Mouse (Mus musculus) liver, embryonic 11.5 days (tissue): ENCODE data around the gene Cep44. TPM values are rescaled to one million over a fixed set of nuclear protein-coding genes. Genes with fewer than 3 reads are reported as not detected.

Experiments
- ATAC-seq: fragments of 200-750 bp; cut with Nextera tagmentation; replicated peaks from 2 replicates; pipeline ENCODE4 v1.8.0; 2017; ENCODE audit warnings: moderate number of reproducible peaks, mild to moderate bottlenecking, moderate TSS enrichment, moderate library complexity; ENCODE audit not compliant: low FRiP score
- DNase-seq: peaks from one replicate; pipeline ENCODE4 v3.0.0-alpha.2; 2017; ENCODE audit warnings: low spot score
- H3K27ac ChIP-seq: fragments of 300-500 bp; sonication (generic); 2 replicates; pipeline ENCODE4 v1.5.1; 2014; ENCODE audit warnings: mild to moderate bottlenecking, low read depth, low read length, control low read depth
- H3K27me3 ChIP-seq: fragments of 300-500 bp; sonication (generic); replicated peaks from 2 replicates; pipeline ENCODE4 v1.6.1; 2014; ENCODE audit warnings: low read length, mixed read lengths; ENCODE audit not compliant: control insufficient read depth, insufficient read depth
- H3K36me3 ChIP-seq: fragments of 300-500 bp; sonication (generic); 2 replicates; pipeline ENCODE4 v1.6.1; 2014; ENCODE audit warnings: mild to moderate bottlenecking, low read length, moderate library complexity, mixed read lengths; ENCODE audit not compliant: control insufficient read depth, insufficient read depth
- H3K4me1 ChIP-seq: fragments of 300-500 bp; sonication (generic); replicated peaks from 2 replicates; pipeline ENCODE4 v1.6.1; 2014; ENCODE audit warnings: low read length, mixed read lengths; ENCODE audit not compliant: control insufficient read depth, insufficient read depth
- H3K4me2 ChIP-seq: fragments of 300-500 bp; sonication (generic); 2 replicates; pipeline ENCODE4 v1.6.1; 2014; ENCODE audit warnings: mild to moderate bottlenecking, control low read depth, moderate library complexity
- H3K4me3 ChIP-seq: fragments of 300-500 bp; sonication (generic); 2 replicates; pipeline ENCODE4 v1.5.1; 2014; ENCODE audit warnings: low read depth, low read length, control low read depth
- H3K9ac ChIP-seq: fragments of 300-500 bp; sonication (generic); 2 replicates; pipeline ENCODE4 v1.6.1; 2014; ENCODE audit warnings: low read depth, low read length, control low read depth
- H3K9me3 ChIP-seq: fragments of 300-500 bp; sonication (generic); 2 replicates; pipeline ENCODE4 v1.6.1; 2016; ENCODE audit warnings: low read length, inconsistent platforms, mixed read lengths; ENCODE audit not compliant: control insufficient read depth
- WGBS: fragments of 180-500 bp; shearing (Covaris S2); extraction: QIAGEN DNeasy Blood & Tissue Kit; methylation state at CpG from one replicate; pipeline ENCODE4 v1.1.7; 2014; 5-methylcytosine and 5-hydroxymethylcytosine counted together
- polyA plus RNA-seq: library from polyadenylated mRNA; unstranded; fragments of >200 nt; fragmentation: Nextera tagmentation; extraction: Ambion mirVana; gene quantifications from 2 replicates; pipeline ENCODE4 v1.2.1, GENCODE M21; 2014

Gene Cep44
- 40.9 and 41.2 TPM in 2 replicates for polyA plus RNA-seq

DNA sequence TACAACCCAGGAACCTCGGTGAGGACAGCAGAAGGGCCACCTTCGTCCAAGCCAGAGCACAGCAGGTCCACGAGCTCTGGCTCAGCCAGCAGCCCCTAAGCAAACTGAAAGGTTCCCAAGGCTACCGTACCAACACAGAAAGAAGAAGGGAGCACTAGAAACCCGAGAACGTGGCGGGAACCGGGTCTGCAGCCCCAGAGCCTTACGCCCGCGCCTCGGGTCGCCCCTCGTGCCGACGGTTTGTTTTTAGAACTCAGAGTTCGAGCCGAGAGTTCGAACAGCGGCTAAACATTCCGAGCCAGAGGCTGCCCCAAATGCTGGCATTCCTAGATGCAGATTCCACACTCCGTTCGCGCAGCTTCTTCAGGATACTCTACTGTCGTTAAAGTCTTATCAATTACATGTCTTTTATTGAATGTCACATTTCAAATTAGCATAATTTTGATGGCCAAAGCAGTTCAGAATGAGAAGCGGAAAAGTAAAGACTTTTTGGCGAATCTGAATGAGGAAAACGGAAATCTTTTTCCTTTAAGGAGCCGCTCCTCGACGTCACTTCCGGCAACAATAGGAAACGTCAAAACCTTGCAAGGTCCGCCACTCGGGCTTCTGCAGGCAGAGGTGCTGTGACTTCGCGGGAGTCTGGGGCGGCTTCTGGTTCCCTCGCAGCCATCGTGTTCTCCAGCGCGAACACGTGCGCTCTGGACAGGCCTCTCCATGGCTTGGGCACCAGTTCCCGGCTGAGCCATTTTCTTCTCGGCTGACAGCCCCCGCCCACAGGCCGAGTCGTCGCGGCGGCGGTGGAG is at the start of gene Cep44, which contains the start of gene Fbxo8:
Gene Cep44 (minus strand): TSS at position 490 of the 803 bp plus-strand sequence.
Gene Fbxo8 (plus strand): TSS at position 533 of the 803 bp plus-strand sequence.
- peak; percentile 83 for ATAC-seq
- WGBS: under 1% methylated on average over 53 of the region's 53 CpGs
- Histone ChIP-seq H3K36me3 (no peaks in the 10 kb centered on the region; the same call in 1 of the 2 replicates), H3K9ac (peak within 1 kb of the TSS; percentile 68), H3K27ac (peak within 1 kb of the TSS; percentile 29), H3K4me2 (peak within 1 kb of the TSS; percentile 87), H3K27me3 (no peaks in the 10 kb centered on the region), H3K9me3 (no peaks in the 10 kb centered on the region), H3K4me1 (peaks cover 11% of the 10 kb centered on the region), H3K4me3 (peak within 1 kb of the TSS; percentile 84)
- DNase-seq: peak; percentile 80

DNA sequence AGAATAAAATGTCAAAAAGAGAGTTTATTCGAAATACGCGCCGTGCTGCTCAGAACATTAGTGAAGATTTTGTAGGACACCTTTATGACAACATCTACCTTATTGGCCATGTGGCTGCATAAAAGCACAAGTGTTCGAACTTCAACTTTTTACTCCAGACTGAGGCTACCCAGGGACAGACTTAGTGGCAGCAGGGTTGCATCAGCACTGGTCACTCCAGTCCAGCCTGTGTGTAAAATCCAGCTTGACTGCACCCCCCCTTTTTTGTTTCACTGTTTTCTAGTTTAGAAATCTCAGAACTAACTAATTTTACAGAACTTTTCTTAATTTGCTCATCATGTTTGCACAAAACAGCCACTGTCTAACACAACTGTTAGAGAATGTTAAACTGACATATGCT is 40.7 kb upstream of the Cep44 start:
- DNase-seq: no peak
- Histone ChIP-seq H3K36me3 (no peaks in the 10 kb centered on the region; the same call in 1 of the 2 replicates), H3K27me3 (no peaks in the 10 kb centered on the region), H3K4me3 (no peak overlapping the region), H3K27ac (no peak overlapping the region), H3K4me1 (no peaks in the 10 kb centered on the region), H3K4me2 (no peak overlapping the region), H3K9ac (no peak overlapping the region), H3K9me3 (no peaks in the 10 kb centered on the region)
- 91% methylated on average over 5 of the region's 5 CpGs for WGBS
- ATAC-seq: no peak

DNA sequence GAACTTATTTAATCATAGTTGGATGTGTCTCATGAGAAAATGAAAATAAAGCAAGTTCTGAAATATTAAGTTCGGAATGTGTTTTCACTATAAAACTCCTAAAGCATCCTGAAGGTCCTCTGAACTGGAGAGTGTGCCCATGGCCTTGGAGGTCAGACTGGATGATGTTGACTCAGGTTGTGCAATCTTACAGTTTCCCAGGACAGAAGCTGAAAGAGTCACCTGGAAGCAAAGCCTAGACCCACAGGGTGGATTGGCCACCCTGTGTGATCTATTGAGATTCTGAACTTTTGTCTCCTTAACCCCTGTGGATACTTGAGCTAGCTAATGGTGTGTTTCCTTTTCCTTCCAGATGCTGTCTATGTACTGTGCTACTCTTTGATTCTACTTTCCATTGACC is 40.2 kb upstream of the Cep44 start:
- ATAC-seq (peak; percentile 63; the same call in 1 of the 2 replicates), DNase-seq (no peak)
- Histone ChIP-seq H3K27ac (no peak overlapping the region), H3K4me1 (no peaks in the 10 kb centered on the region), H3K36me3 (no peaks in the 10 kb centered on the region; the same call in 1 of the 2 replicates), H3K27me3 (no peaks in the 10 kb centered on the region), H3K9me3 (no peaks in the 10 kb centered on the region), H3K4me2 (no peak overlapping the region), H3K9ac (no peak overlapping the region), H3K4me3 (no peak overlapping the region)
- WGBS: 91% methylated on average over 1 of the region's 1 CpGs

GRCm38 (mm10) chr8:56589004-56589403 is 38.2 kb upstream of the Cep44 start:
- H3K36me3 ChIP-seq: no peaks in the 10 kb centered on the region; the same call in 1 of the 2 replicates
- no peak for ATAC-seq
- H3K27ac ChIP-seq: no peak overlapping the region
- H3K4me3 ChIP-seq: no peak overlapping the region
- WGBS: 59% methylated on average over 2 of the region's 2 CpGs
- no peaks in the 10 kb centered on the region for H3K27me3 ChIP-seq
- H3K4me1 ChIP-seq: no peaks in the 10 kb centered on the region
- DNase-seq: no peak
- H3K9me3 ChIP-seq: no peaks in the 10 kb centered on the region
- H3K9ac ChIP-seq: no peak overlapping the region
- H3K4me2 ChIP-seq: no peak overlapping the region

DNA sequence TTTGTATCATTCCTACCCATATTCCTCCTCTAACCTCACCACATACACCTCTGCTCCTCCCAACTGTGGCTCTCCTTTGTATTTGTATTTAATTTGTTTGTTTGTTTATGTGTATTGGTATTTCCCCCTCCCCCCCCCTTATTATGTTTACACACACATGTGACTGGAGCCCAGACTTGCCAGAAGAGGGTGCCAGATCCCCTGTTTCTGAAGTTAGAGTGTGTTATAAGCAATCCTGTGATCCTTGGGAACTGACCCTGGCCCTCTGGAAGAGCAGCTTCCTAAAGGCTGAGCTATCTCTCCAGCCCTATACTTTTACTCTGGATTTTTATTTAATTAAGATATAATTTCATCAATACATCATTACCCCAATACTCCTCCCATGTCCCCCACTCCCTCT is 32.0 kb upstream of the Cep44 start:
- Histone ChIP-seq H3K36me3 (no peaks in the 10 kb centered on the region), H3K27me3 (no peaks in the 10 kb centered on the region), H3K4me3 (no peak overlapping the region), H3K9me3 (no peaks in the 10 kb centered on the region), H3K4me1 (no peaks in the 10 kb centered on the region), H3K9ac (no peak overlapping the region), H3K27ac (no peak overlapping the region), H3K4me2 (no peak overlapping the region)
- DNase-seq: no peak
- no peak for ATAC-seq

- Histone ChIP-seq H3K4me2 (no peak overlapping the region), H3K4me1 (no peaks in the 10 kb centered on the region), H3K27ac (no peak overlapping the region), H3K9ac (no peak overlapping the region), H3K36me3 (no peaks in the 10 kb centered on the region), H3K4me3 (no peak overlapping the region), H3K9me3 (no peaks in the 10 kb centered on the region), H3K27me3 (no peaks in the 10 kb centered on the region)
- 90% methylated on average over 4 of the region's 4 CpGs for WGBS
- DNase-seq (no peak), ATAC-seq (no peak)
Observed at GRCm38 (mm10) chr8:56580918-56581317, 30.1 kb upstream of the Cep44 start.

- Histone ChIP-seq H3K4me1 (no peaks in the 10 kb centered on the region), H3K9ac (no peak overlapping the region), H3K9me3 (no peaks in the 10 kb centered on the region), H3K36me3 (no peaks in the 10 kb centered on the region), H3K4me2 (no peak overlapping the region), H3K27ac (no peak overlapping the region), H3K27me3 (no peaks in the 10 kb centered on the region), H3K4me3 (no peak overlapping the region)
- ATAC-seq (no peak), DNase-seq (no peak)
- 89% methylated on average over 9 of the region's 9 CpGs for WGBS
Observed at GRCm38 (mm10) chr8:56566856-56567255, 16.0 kb upstream of the Cep44 start.

GRCm38 (mm10) chr8:56564399-56565047 is 13.7 kb upstream of the Cep44 start:
- Histone ChIP-seq H3K27me3 (no peaks in the 10 kb centered on the region), H3K36me3 (no peaks in the 10 kb centered on the region), H3K4me2 (no peak overlapping the region), H3K9ac (no peak overlapping the region), H3K4me1 (no peaks in the 10 kb centered on the region), H3K27ac (no peak overlapping the region), H3K4me3 (no peak overlapping the region), H3K9me3 (no peaks in the 10 kb centered on the region)
- ATAC-seq: no peak
- 68% methylated on average over 4 of the region's 4 CpGs for WGBS
- DNase-seq: no peak
